Mouse (Mus musculus): ENCODE results near the gene Calhm3.

DNA sequence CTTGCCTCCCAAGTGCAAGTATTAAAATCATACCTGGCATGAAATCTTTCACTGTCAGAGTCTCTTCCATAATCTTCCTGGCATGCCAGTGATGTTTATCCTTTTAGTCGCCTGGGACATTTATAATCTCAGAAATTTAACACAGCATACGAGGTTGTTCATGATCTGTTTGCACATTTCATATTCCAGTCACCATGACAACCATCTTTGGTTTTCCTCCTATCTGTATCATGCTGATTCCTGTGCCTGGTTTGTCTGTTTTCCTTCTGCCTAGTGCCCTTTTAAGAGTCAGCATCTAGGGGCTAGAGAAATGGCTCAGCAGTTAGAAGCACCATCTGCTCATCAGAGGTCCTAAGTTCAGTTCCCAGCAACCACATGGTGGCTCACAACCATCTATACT is 38.9 kb downstream of the Calhm3 start:
- TF ChIP-seq CTCF (IDR thresholded peaks at IDR 0.05; ENCODE audit: control insufficient read depth, insufficient read depth, low read length): no peak
- no peak for TF ChIP-seq POLR2A (IDR thresholded peaks at IDR 0.05; ENCODE audit: borderline replicate concordance, control insufficient read depth, low read depth, low read length)

Measured in bone marrow, adult 2 months (tissue).